Mouse (Mus musculus) midbrain, postnatal 0 days (tissue): Measurements from ENCODE around the gene Pla2g16. TPM values are rescaled to one million over a fixed set of nuclear protein-coding genes. Genes with fewer than 3 reads are reported as not detected.

ENCODE experiments used
- ATAC-seq: fragments of 200-750 bp; cut with Nextera tagmentation; 2 replicates; pipeline ENCODE4 v1.8.0; 2017; ENCODE audit warnings: moderate number of reproducible peaks, mild to moderate bottlenecking, moderate TSS enrichment, moderate library complexity; ENCODE audit not compliant: low FRiP score
- DNase-seq: peaks from one replicate; pipeline ENCODE4 v3.0.0-alpha.2; 2015; ENCODE audit warnings: low spot score
- H3K27ac ChIP-seq: fragments of 300-500 bp; sonication (generic); 2 replicates; pipeline ENCODE4 v1.5.1; 2014; ENCODE audit warnings: low read depth, mild to moderate bottlenecking, low read length, mixed read lengths
- H3K27me3 ChIP-seq: fragments of 300-500 bp; sonication (generic); 2 replicates; pipeline ENCODE4 v1.6.1; 2014; ENCODE audit warnings: low read length, control low read depth, mixed read lengths; ENCODE audit not compliant: insufficient read depth
- H3K36me3 ChIP-seq: fragments of 300-500 bp; sonication (generic); 2 replicates; pipeline ENCODE4 v1.6.1; 2014; ENCODE audit warnings: low read length, control low read depth, mixed read lengths; ENCODE audit not compliant: insufficient read depth
- H3K4me1 ChIP-seq: fragments of 300-500 bp; sonication (generic); 2 replicates; pipeline ENCODE4 v1.6.1; 2014; ENCODE audit warnings: mild to moderate bottlenecking, control low read depth, antibody characterized with exemption, low read length, mixed read lengths; ENCODE audit not compliant: insufficient read depth
- H3K4me2 ChIP-seq: fragments of 300-500 bp; sonication (generic); 2 replicates; pipeline ENCODE4 v1.6.1; 2014; ENCODE audit warnings: low read depth, mild to moderate bottlenecking, low read length, mixed read lengths; ENCODE audit not compliant: poor library complexity, severe bottlenecking
- H3K4me3 ChIP-seq: fragments of 300-500 bp; sonication (generic); 2 replicates; pipeline ENCODE4 v1.5.1; 2014; ENCODE audit warnings: low read depth, mild to moderate bottlenecking, low read length, moderate library complexity
- H3K9ac ChIP-seq: fragments of 300-500 bp; sonication (generic); replicated peaks from 2 replicates; pipeline ENCODE4 v1.6.1; 2014; ENCODE audit warnings: mild to moderate bottlenecking, low read length, moderate library complexity, mixed read lengths; ENCODE audit not compliant: poor library complexity, severe bottlenecking
- H3K9me3 ChIP-seq: fragments of 300-500 bp; sonication (generic); 2 replicates; pipeline ENCODE4 v1.6.1; 2016; ENCODE audit warnings: low read length, control low read depth
- CTCF ChIP-seq: IDR thresholded peaks from 2 replicates; pipeline ENCODE4 v1.5.1; 2016; ENCODE audit warnings: antibody characterized with exemption, mild to moderate bottlenecking
- WGBS: fragments of 180-500 bp; shearing (Covaris S2); extraction: QIAGEN DNeasy Blood & Tissue Kit; methylation state at CpG from one replicate; pipeline ENCODE4 v1.1.7; 2014; 5-methylcytosine and 5-hydroxymethylcytosine counted together
- polyA plus RNA-seq: library from polyadenylated mRNA; unstranded; fragments of >200 nt; fragmentation: Nextera tagmentation; extraction: Ambion mirVana; gene quantifications from 2 replicates; pipeline ENCODE4 v1.2.1, GENCODE M21; 2015
- total RNA-seq: library from RNA; depleted of rRNA; stranded (reverse); fragments of >200 nt; gene quantifications from 2 replicates; pipeline ENCODE4 v1.2.3, GENCODE M21; 2014

Gene Pla2g16
- total and polyA plus RNA-seq, 2 experiments from 2014 or later, result 4.8 to 5.5 TPM

DNA sequence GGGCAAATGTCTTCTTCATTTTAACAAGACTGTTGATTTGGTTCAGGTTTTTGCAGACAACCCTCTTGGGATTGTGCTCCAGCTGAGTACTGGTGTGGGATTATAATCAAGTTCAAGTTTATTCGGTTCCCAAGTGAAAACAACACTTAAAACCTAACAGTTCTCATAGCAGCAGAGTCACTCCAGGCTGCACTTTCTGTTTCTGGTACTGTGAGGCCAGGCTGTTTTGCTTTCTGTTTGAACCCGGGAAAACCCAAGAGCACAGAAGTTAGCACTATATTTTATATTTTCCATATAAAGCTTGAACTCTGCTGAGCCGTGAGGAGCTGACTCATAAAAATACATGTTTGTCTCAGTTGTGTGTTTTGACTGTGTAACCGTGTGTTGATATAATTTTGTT is 1.4 kb downstream of the Pla2g16 start:
- H3K4me2 ChIP-seq, result no peak overlapping the region

GRCm38 (mm10) chr19:7559986-7560385 is 2.7 kb downstream of the Pla2g16 start:
- TF ChIP-seq CTCF, result no peak
- no peaks in the 10 kb centered on the region for H3K36me3 ChIP-seq
- H3K4me2 ChIP-seq, result no peak overlapping the region
- no peaks in the 10 kb centered on the region for H3K4me1 ChIP-seq
- no peak overlapping the region for H3K9ac ChIP-seq
- DNase-seq, result no peak
- 84% methylated on average over 4 of the region's 4 CpGs for WGBS
- no peak overlapping the region for H3K4me3 ChIP-seq
- no peaks in the 10 kb centered on the region for H3K9me3 ChIP-seq
- no peak for ATAC-seq
- no peak overlapping the region for H3K27ac ChIP-seq
- H3K27me3 ChIP-seq, result no peaks in the 10 kb centered on the region

More for the DNA sequence above, 1.4 kb downstream of the Pla2g16 start:
- H3K4me3 ChIP-seq, result no peak overlapping the region
- TF ChIP-seq CTCF, result no peak
- no peak for ATAC-seq
- H3K9ac ChIP-seq, result no peak overlapping the region
- no peaks in the 10 kb centered on the region for H3K36me3 ChIP-seq
- no peak overlapping the region for H3K27ac ChIP-seq
- WGBS, result 81% methylated on average over 4 of the region's 4 CpGs
- DNase-seq, result no peak
- no peaks in the 10 kb centered on the region for H3K9me3 ChIP-seq
- no peaks in the 10 kb centered on the region for H3K27me3 ChIP-seq
- H3K4me1 ChIP-seq, result no peaks in the 10 kb centered on the region

DNA sequence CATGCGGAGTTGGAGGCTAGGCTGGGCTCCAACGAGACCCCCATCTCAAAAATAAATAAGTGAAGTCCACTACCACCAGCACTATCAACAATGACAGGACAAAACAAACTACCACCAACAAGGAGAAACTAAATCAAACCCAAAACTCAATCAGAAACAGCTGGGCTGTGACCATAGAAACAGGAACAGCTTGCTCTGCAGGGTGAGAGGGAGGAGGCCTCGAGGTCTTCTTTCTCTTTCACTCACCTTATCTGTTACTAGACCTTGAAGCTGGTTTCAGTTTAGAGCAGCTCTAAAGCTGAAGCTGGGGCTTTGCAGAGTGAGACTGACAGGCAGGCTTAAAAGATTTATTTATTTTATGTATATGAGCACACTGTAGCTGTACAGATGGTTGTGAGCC is 4.2 kb downstream of the Pla2g16 start:
- Histone ChIP-seq H3K4me1 (no peaks in the 10 kb centered on the region), H3K9ac (no peak overlapping the region), H3K27ac (no peak overlapping the region), H3K9me3 (no peaks in the 10 kb centered on the region), H3K4me2 (no peak overlapping the region), H3K4me3 (no peak overlapping the region), H3K27me3 (no peaks in the 10 kb centered on the region), H3K36me3 (no peaks in the 10 kb centered on the region)
- 77% methylated on average over 3 of the region's 3 CpGs for WGBS
- ATAC-seq, result no peak
- TF ChIP-seq CTCF, result no peak
- no peak for DNase-seq

- WGBS, result 76% methylated on average over 10 of the region's 10 CpGs
- no peak for ATAC-seq
- no peaks in the 10 kb centered on the region for H3K36me3 ChIP-seq
- no peak overlapping the region for H3K4me3 ChIP-seq
- H3K4me1 ChIP-seq, result no peaks in the 10 kb centered on the region
- no peak for TF ChIP-seq CTCF
- DNase-seq, result no peak
- H3K27me3 ChIP-seq, result no peaks in the 10 kb centered on the region
- H3K9ac ChIP-seq, result no peak overlapping the region
- H3K4me2 ChIP-seq, result no peak overlapping the region
- no peaks in the 10 kb centered on the region for H3K9me3 ChIP-seq
- no peak overlapping the region for H3K27ac ChIP-seq
These were observed 5.4 kb downstream of the Pla2g16 start for GRCm38 (mm10) chr19:7562601-7563129.

DNA sequence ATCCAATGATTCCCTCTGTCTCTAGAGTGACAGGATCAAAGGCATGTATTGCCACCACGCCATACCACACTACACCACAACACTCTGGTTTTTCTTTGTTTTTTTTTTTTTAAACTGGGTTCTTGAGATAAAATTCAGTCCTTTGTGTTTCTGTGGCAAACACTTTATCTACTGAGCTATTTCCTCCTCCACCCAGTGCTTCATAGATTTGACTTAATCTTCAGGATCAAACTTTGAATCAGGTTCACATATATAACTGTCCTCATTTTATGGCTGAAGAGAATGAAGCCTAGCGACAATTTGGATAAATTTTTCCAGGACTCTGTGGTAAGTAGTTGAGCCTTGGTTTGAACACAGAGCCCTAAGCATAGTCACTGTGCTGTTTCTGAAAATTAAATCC is 6.4 kb downstream of the Pla2g16 start:
- 94% methylated on average over 2 of the region's 2 CpGs for WGBS
- H3K4me1 ChIP-seq, result no peaks in the 10 kb centered on the region
- no peaks in the 10 kb centered on the region for H3K36me3 ChIP-seq
- no peak overlapping the region for H3K9ac ChIP-seq
- H3K27me3 ChIP-seq, result no peaks in the 10 kb centered on the region
- H3K4me3 ChIP-seq, result no peak overlapping the region
- no peak for DNase-seq
- no peak overlapping the region for H3K4me2 ChIP-seq
- TF ChIP-seq CTCF, result no peak
- ATAC-seq, result no peak
- H3K9me3 ChIP-seq, result no peaks in the 10 kb centered on the region
- H3K27ac ChIP-seq, result no peak overlapping the region

GRCm38 (mm10) chr19:7564457-7564856 is 7.2 kb downstream of the Pla2g16 start:
- H3K4me2 ChIP-seq, result no peak overlapping the region
- no peaks in the 10 kb centered on the region for H3K36me3 ChIP-seq
- ATAC-seq (no peak), DNase-seq (no peak)
- no peak overlapping the region for H3K4me3 ChIP-seq
- no peak for TF ChIP-seq CTCF
- no peaks in the 10 kb centered on the region for H3K27me3 ChIP-seq
- 86% methylated on average over 1 of the region's 1 CpGs for WGBS
- H3K27ac ChIP-seq, result no peak overlapping the region
- H3K9me3 ChIP-seq, result no peaks in the 10 kb centered on the region
- no peak overlapping the region for H3K9ac ChIP-seq
- H3K4me1 ChIP-seq, result no peaks in the 10 kb centered on the region
